Mouse (Mus musculus) kidney, adult 2 months (tissue): ENCODE measurements around the gene Mettl23.

ENCODE experiments used
- CTCF ChIP-seq: fragments of 200-500 bp; conservative IDR thresholded peaks from 2 replicates; pipeline ENCODE4 v1.5.1; 2011; ENCODE audit warnings: low read depth, mild to moderate bottlenecking, control low read depth, low read length, moderate library complexity, mixed read lengths; ENCODE audit not compliant: insufficient read depth, insufficient read length
- POLR2A ChIP-seq: fragments of 200-500 bp; IDR thresholded peaks from one replicate; pipeline ENCODE4 v1.6.1; 2011; ENCODE audit warnings: low read depth, low read length, control low read depth

- no peak for TF ChIP-seq CTCF
- no peak for TF ChIP-seq POLR2A
Observed at GRCm38 (mm10) chr11:116880839-116881238, 37.8 kb downstream of the Mettl23 start.
